Mouse (Mus musculus) neural tube, embryonic 13.5 days (tissue): ENCODE measurements around the gene Rgl2. TPM values are rescaled to one million over a fixed set of nuclear protein-coding genes. Genes with fewer than 3 reads are reported as not detected.

ENCODE experiments used
- ATAC-seq: fragments of 200-750 bp; cut with Nextera tagmentation; 2 replicates; pipeline ENCODE4 v1.8.0; 2017; ENCODE audit warnings: low read depth, mild to moderate bottlenecking, moderate TSS enrichment, moderate library complexity
- H3K27ac ChIP-seq: fragments of 300-500 bp; sonication (generic); replicated peaks from 2 replicates; pipeline ENCODE4 v1.5.1; 2015; ENCODE audit warnings: moderate library complexity, mild to moderate bottlenecking, inconsistent platforms
- H3K27me3 ChIP-seq: fragments of 300-500 bp; sonication (generic); 2 replicates; pipeline ENCODE4 v1.6.1; 2015; ENCODE audit warnings: mild to moderate bottlenecking, inconsistent platforms
- H3K36me3 ChIP-seq: fragments of 300-500 bp; sonication (generic); 2 replicates; pipeline ENCODE4 v1.6.1; 2015; ENCODE audit warnings: mild to moderate bottlenecking, inconsistent platforms
- H3K4me1 ChIP-seq: fragments of 300-500 bp; sonication (generic); replicated peaks from 2 replicates; pipeline ENCODE4 v1.6.1; 2015; ENCODE audit warnings: inconsistent platforms
- H3K4me2 ChIP-seq: fragments of 300-500 bp; sonication (generic); 2 replicates; pipeline ENCODE4 v1.6.1; 2015; ENCODE audit warnings: inconsistent platforms, mild to moderate bottlenecking, moderate library complexity
- H3K4me3 ChIP-seq: fragments of 300-500 bp; sonication (generic); 2 replicates; pipeline ENCODE4 v1.5.1; 2015; ENCODE audit warnings: mild to moderate bottlenecking, inconsistent platforms
- H3K9ac ChIP-seq: fragments of 300-500 bp; sonication (generic); 2 replicates; pipeline ENCODE4 v1.6.1; 2015; ENCODE audit warnings: moderate library complexity, mild to moderate bottlenecking, inconsistent platforms
- H3K9me3 ChIP-seq: fragments of 300-500 bp; sonication (generic); 2 replicates; pipeline ENCODE4 v1.6.1; 2016; ENCODE audit warnings: inconsistent platforms
- WGBS: fragments of 180-500 bp; shearing (Covaris S2); methylation state at CpG from one replicate; pipeline ENCODE4 v1.1.7; 2015; 5-methylcytosine and 5-hydroxymethylcytosine counted together
- polyA plus RNA-seq: library from polyadenylated mRNA; unstranded; fragments of >200 nt; fragmentation: Nextera tagmentation; extraction: Ambion mirVana; gene quantifications from 2 replicates; pipeline ENCODE4 v1.2.1, GENCODE M21; 2015

Gene Rgl2
- polyA plus RNA-seq, 1 experiment from 2014 or later: 59.5 TPM

- 13% methylated on average over 10 of the region's 10 CpGs for WGBS
- no peak for ATAC-seq
- Histone ChIP-seq H3K9me3 (no peaks in the 10 kb centered on the region), H3K4me3 (peak overlapping the region; percentile 96), H3K27me3 (no peaks in the 10 kb centered on the region), H3K4me2 (peak overlapping the region; percentile 83), H3K4me1 (peaks cover 55% of the 10 kb centered on the region), H3K36me3 (peaks cover 65% of the 10 kb centered on the region), H3K9ac (peak overlapping the region; percentile 87), H3K27ac (peak overlapping the region; percentile 93)
Observed at GRCm38 (mm10) chr17:33956336-33956735, 27.0 kb downstream of the Rgl2 start.

- no peak for ATAC-seq
Observed at GRCm38 (mm10) chr17:33957493-33957892, 28.1 kb downstream of the Rgl2 start.

DNA sequence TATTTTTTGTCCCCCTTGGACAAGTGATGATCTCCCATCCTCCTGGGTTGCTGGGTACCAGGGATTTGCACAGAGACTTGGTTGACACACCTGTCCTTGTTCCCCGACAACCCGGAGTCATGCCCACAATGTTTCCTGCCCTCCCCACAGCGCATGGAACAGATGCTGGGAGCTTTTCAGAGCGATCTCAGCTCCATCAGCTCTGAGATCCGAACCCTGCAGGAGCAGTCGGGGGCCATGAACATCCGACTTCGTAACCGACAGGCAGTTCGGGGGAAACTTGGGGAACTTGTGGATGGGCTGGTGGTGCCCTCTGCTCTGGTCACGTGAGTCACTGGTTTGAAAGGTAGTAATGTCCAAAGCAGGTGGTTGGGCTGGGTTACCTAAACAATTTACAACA lies 29.1 kb downstream of the Rgl2 start:
- Histone ChIP-seq H3K9ac (no peak overlapping the region), H3K27me3 (no peaks in the 10 kb centered on the region), H3K9me3 (no peaks in the 10 kb centered on the region), H3K36me3 (peaks cover 67% of the 10 kb centered on the region), H3K4me3 (no peak overlapping the region), H3K4me2 (no peak overlapping the region), H3K27ac (no peak overlapping the region), H3K4me1 (peaks cover 34% of the 10 kb centered on the region)
- 95% methylated on average over 11 of the region's 11 CpGs for WGBS
- ATAC-seq: no peak

More at GRCm38 (mm10) chr17:33957493-33957892, 28.1 kb downstream of the Rgl2 start:
- H3K27me3 ChIP-seq: no peaks in the 10 kb centered on the region
- H3K4me2 ChIP-seq: no peak overlapping the region
- no peak overlapping the region for H3K27ac ChIP-seq
- H3K4me3 ChIP-seq: no peak overlapping the region
- H3K9me3 ChIP-seq: no peaks in the 10 kb centered on the region
- peaks cover 44% of the 10 kb centered on the region for H3K4me1 ChIP-seq
- no peak overlapping the region for H3K9ac ChIP-seq
- H3K36me3 ChIP-seq: peaks cover 67% of the 10 kb centered on the region
- WGBS: 89% methylated on average over 6 of the region's 6 CpGs

DNA sequence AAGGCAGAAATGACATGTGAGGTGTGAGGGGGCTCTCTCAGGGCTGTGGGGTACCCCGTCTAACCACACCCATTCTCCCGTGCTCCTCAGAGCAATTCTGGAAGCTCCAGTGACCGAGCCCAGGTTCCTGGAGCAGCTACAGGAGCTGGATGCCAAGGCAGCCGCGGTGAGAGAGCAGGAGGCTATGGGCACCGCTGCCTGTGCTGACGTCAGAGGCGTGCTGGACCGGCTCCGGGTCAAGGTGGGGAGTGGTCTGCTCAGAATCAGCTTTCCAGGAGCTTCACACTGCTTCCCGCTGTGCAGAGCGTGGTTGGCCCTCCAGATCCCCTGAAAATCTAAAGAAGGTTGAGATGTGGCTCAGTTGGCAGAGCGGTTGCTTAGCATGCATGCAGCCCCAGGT lies 29.8 kb downstream of the Rgl2 start:
- WGBS: 96% methylated on average over 13 of the region's 13 CpGs
- H3K36me3 ChIP-seq: peaks cover 68% of the 10 kb centered on the region

DNA sequence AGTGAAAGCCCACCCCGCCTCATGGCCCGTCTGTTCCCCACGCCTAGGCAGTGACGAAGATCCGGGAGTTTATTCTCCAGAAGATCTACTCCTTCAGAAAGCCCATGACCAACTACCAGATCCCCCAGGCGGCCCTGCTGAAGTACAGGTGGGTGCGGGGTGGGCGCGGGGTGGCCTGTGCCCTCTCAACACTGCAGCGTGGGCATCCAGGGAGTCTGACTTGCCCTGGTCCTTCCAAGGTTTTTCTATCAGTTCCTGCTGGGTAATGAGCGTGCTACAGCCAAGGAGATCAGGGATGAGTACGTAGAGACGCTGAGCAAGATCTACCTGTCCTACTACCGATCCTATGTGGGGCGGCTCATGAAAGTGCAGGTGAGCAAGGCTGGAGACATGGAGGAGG lies 30.6 kb downstream of the Rgl2 start:
- no peak overlapping the region for H3K4me3 ChIP-seq
- H3K9ac ChIP-seq: no peak overlapping the region
- no peak overlapping the region for H3K27ac ChIP-seq
- H3K4me1 ChIP-seq: peaks cover 20% of the 10 kb centered on the region
- no peak for ATAC-seq
- H3K4me2 ChIP-seq: no peak overlapping the region
- peaks cover 67% of the 10 kb centered on the region for H3K36me3 ChIP-seq
- whole genome bisulfite sequencing: 93% methylated on average over 15 of the region's 15 CpGs
- H3K9me3 ChIP-seq: no peaks in the 10 kb centered on the region
- H3K27me3 ChIP-seq: no peaks in the 10 kb centered on the region

More for the DNA sequence above, 29.8 kb downstream of the Rgl2 start:
- no peak for ATAC-seq
- no peak overlapping the region for H3K9ac ChIP-seq
- H3K4me1 ChIP-seq: peaks cover 27% of the 10 kb centered on the region
- no peaks in the 10 kb centered on the region for H3K27me3 ChIP-seq
- H3K27ac ChIP-seq: no peak overlapping the region
- no peaks in the 10 kb centered on the region for H3K9me3 ChIP-seq
- H3K4me2 ChIP-seq: no peak overlapping the region
- no peak overlapping the region for H3K4me3 ChIP-seq

DNA sequence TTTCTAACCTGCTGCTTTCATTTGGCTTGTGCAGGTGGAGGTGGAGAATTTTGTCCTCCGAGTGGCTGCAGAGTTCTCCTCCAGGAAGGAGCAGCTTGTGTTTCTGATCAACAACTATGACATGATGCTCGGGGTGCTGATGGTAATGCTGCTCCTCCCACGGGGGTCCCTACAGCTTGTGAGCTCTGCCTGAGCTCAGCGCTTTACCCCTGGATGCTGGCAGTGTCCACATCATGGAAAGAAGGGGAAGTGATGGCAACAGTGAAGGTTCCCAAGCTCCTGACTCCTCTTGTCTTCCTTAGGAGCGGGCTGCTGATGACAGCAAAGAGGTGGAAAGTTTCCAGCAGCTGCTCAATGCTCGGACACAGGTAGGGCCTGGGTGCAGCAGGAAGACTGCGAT lies 33.5 kb downstream of the Rgl2 start:
- H3K9me3 ChIP-seq: no peaks in the 10 kb centered on the region
- WGBS: 91% methylated on average over 7 of the region's 7 CpGs
- 0 out of 2 replicates have a peak, but pooled peaks cover 3% of the 10 kb centered on the region for H3K4me1 ChIP-seq
- peaks cover 84% of the 10 kb centered on the region for H3K36me3 ChIP-seq
- no peak overlapping the region for H3K27ac ChIP-seq
- no peak for ATAC-seq
- H3K4me3 ChIP-seq: no peak overlapping the region
- 0 out of 2 replicates have a peak overlapping the region, but pooled peaks have one; percentile 17 for H3K9ac ChIP-seq
- no peak overlapping the region for H3K4me2 ChIP-seq
- H3K27me3 ChIP-seq: no peaks in the 10 kb centered on the region

DNA sequence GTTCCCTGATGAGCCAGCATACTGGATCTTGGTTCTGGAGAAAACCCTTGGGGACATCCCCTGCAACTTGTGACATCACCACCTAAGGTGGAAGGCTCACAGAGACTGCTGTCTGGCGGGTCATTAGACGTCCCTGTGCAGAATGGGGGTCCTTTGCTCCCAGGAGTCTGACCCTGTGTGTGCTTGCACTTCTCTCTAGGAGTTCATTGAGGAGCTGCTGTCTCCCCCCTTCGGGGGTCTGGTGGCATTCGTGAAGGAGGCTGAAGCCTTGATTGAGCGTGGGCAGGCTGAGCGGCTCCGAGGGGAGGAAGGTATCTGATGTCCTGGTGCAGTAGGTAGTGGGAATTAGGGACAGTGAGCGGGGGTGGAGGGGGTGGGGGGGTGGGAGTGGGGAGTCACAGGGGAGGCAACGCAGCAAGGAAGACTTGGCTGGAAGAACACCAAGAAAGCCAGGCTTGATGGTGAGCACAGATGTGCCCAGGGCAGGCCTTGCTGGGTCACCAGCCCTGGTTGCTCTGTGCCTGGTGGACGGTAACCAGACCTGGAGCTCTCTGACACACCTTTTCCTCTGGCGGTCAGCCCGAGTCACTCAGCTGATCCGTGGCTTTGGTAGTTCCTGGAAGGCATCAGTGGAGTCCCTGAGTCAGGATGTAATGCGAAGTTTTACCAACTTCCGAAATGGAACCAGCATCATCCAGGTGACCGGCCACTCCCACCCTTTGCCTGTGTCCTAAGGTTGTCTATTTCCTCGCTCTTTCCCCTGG lies 35.9 kb downstream of the Rgl2 start:
- peaks cover 61% of the 10 kb centered on the region for H3K36me3 ChIP-seq
- no peaks in the 10 kb centered on the region for H3K27me3 ChIP-seq
- ATAC-seq: no peak
- no peak overlapping the region for H3K9ac ChIP-seq
- 90% methylated on average over 14 of the region's 17 CpGs for WGBS
- H3K4me1 ChIP-seq: no peaks in the 10 kb centered on the region
- no peak overlapping the region for H3K27ac ChIP-seq
- H3K9me3 ChIP-seq: no peaks in the 10 kb centered on the region
- H3K4me3 ChIP-seq: no peak overlapping the region
- H3K4me2 ChIP-seq: no peak overlapping the region

DNA sequence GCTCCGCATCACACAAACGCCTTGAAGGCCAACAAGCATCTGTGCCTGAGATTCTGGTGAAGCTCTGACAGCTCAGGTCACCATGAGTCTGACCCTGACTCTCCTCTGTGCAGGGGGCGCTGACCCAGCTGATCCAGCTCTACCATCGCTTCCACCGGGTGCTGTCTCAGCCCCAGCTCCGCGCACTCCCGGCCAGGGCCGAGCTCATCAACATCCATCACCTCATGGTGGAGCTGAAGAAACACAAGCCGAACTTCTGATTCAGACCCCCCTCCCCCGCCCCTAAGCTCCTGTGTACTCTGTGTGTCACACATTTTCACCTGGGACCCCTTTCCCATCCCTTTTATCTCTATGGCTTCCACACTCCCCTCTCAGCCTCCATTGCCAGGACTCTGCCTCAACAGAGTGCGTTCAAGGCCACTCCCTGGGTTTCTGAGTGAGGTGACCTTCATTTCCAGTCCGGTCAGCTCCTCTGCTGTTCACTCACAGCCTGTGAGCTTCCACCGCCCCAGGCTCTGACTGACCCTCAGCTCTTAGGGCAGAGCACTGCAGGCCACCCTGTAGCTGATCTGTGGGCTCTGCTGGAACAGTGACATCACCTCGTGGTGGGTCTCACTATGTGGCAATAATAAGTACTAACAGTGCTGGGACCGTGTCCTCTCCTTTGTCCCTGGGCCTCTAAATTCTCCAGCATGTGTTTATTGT lies 36.7 kb downstream of the Rgl2 start:
- Histone ChIP-seq H3K4me2 (no peak overlapping the region), H3K9ac (no peak overlapping the region), H3K4me1 (no peaks in the 10 kb centered on the region), H3K4me3 (no peak overlapping the region), H3K27ac (no peak overlapping the region), H3K36me3 (peaks cover 54% of the 10 kb centered on the region), H3K27me3 (no peaks in the 10 kb centered on the region), H3K9me3 (no peaks in the 10 kb centered on the region)
- WGBS: 91% methylated on average over 16 of the region's 16 CpGs
- ATAC-seq: no peak

GRCm38 (mm10) chr17:33968489-33968888 lies 39.1 kb downstream of the Rgl2 start:
- Histone ChIP-seq H3K4me3 (no peak overlapping the region), H3K27me3 (peaks cover 10% of the 10 kb centered on the region), H3K4me2 (no peak overlapping the region), H3K9ac (no peak overlapping the region), H3K4me1 (no peaks in the 10 kb centered on the region), H3K36me3 (peaks cover 29% of the 10 kb centered on the region), H3K9me3 (no peaks in the 10 kb centered on the region), H3K27ac (no peak overlapping the region)
- ATAC-seq: peak; percentile 87
- 2% methylated on average over 9 of the region's 9 CpGs for WGBS

DNA sequence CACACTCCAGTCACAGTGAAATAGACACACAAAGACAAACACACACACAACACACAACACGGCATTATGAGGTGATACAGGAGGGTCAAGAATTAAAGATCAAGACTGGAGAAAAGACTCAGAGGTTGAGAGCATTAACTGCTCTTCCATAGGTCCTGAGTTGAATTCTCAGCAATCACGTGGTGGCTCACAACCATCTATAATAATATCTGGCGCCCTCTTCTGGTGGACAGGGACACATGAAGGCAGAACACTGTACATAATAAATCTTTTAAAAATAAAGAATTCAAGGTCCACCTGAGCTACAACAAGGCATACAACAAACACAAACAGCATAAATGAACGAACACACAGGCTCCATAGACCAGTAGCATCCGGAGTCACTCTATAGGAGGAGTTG lies 39.6 kb downstream of the Rgl2 start:
- Histone ChIP-seq H3K27me3 (peaks cover 14% of the 10 kb centered on the region), H3K4me3 (no peak overlapping the region), H3K4me1 (no peaks in the 10 kb centered on the region), H3K9ac (no peak overlapping the region), H3K4me2 (no peak overlapping the region), H3K9me3 (no peaks in the 10 kb centered on the region), H3K27ac (no peak overlapping the region), H3K36me3 (peaks cover 25% of the 10 kb centered on the region)
- WGBS: 27% methylated on average over 5 of the region's 5 CpGs
- ATAC-seq: peak; percentile 64

DNA sequence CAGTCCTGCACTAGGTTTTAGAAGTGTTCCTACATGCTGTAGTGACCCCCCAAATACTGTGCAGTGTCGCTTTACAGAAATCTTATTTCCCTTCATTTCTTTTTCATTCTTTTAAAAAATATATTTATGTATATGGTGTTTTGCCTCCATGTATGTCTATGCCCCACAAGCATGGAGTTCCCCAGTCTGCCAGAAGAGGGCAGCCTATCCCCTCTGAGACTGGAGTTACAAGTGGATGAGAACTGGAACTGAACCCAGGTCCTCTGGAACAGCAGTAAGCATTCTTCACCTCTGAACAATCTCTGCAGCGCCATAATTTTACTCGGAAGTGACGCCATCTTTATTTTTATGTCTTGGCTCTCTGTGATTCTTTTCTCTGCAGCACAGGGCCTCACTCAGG lies 40.1 kb downstream of the Rgl2 start:
- Histone ChIP-seq H3K4me1 (no peaks in the 10 kb centered on the region), H3K9me3 (no peaks in the 10 kb centered on the region), H3K9ac (no peak overlapping the region), H3K4me2 (no peak overlapping the region), H3K27ac (no peak overlapping the region), H3K36me3 (peaks cover 22% of the 10 kb centered on the region), H3K4me3 (no peak overlapping the region), H3K27me3 (peaks cover 17% of the 10 kb centered on the region)
- no peak for ATAC-seq
- WGBS: 75% methylated on average over 4 of the region's 4 CpGs

DNA sequence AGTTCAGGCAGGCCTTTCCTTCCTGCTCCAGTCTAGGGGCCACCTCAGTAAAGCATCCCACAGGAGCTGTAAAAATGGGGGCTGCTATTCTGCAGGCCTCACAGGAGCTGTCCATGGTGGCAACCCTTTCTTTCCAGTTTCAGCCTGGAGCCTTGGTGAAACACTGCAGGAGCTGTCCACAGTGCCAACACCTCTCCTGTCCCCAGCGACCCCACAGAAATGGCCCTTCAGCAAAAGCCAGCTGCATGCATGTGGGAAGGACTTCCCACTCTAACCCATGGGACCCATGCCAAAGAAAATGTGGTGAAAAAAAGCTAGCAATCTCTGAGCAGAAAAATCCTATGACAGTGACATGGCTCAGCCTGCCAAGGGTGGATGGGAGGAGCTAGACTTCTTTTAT lies 43.3 kb downstream of the Rgl2 start:
- H3K9ac ChIP-seq: no peak overlapping the region
- WGBS: 14% methylated on average over 1 of the region's 1 CpGs

More for the DNA sequence above, 43.3 kb downstream of the Rgl2 start:
- H3K4me2 ChIP-seq: no peak overlapping the region
- no peak for ATAC-seq
- H3K36me3 ChIP-seq: no peaks in the 10 kb centered on the region
- 0 out of 2 replicates have a peak, but pooled peaks cover 1% of the 10 kb centered on the region for H3K4me1 ChIP-seq
- H3K27me3 ChIP-seq: peaks cover 45% of the 10 kb centered on the region
- no peak overlapping the region for H3K4me3 ChIP-seq
- H3K27ac ChIP-seq: no peak overlapping the region
- no peaks in the 10 kb centered on the region for H3K9me3 ChIP-seq
